In the genomic region with DNA sequence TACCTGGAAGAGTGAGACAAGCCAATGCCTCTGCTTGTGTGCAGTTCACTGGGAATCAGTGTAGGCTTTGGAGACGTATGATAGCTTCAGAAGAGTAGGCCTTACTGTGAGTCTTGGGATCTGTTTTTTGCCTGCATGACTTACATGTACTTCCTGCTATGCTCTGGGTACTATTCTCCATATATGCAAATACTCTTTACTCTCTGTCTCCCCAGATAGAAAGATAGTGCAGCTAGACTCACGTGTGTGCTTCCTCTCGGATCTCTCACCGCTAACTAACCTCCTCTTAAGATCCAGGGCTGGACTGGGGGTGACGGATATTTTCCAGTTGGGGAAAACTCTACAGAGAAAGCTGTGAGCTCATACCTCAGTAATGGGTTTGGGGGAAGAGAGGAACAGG, we compare ENCODE assay signal across 1 mouse cellular context.
TF ChIP-seq lines count a peak whose summit lies in the region.

No protein-coding gene starts in this region.

TF ChIP-seq in CH12.LX, 34 proteins besides CTCF, POLR2A, EP300 and RAD21 (continued from another document):
- TF ChIP-seq ZKSCAN1 (IDR thresholded peaks at IDR 0.05; ENCODE audit: borderline replicate concordance, low read depth, low read length) (no peak), HCFC1 (IDR thresholded peaks at IDR 0.05; ENCODE audit: low read depth, low read length) (peak; percentile 38; the same call in 1 of the 2 replicates), MXI1 (IDR thresholded peaks at IDR 0.05; ENCODE audit: low read depth, low read length) (peak; percentile 49; the same call in 1 of the 2 replicates), GABPA (IDR thresholded peaks at IDR 0.05; ENCODE audit: insufficient replicate concordance, low read depth, low read length) (no peak), TCF12 (IDR thresholded peaks at IDR 0.05; ENCODE audit: low read depth, low read length) (no peak), USF2 (conservative IDR thresholded peaks at IDR 0.05; ENCODE audit: low read depth, low read length) (no peak), USF1 (IDR thresholded peaks at IDR 0.05; ENCODE audit: low read depth, low read length) (no peak), PAX5 (IDR thresholded peaks at IDR 0.05; ENCODE audit: low read length) (no peak), RCOR1 (conservative IDR thresholded peaks at IDR 0.05; ENCODE audit: low read depth, low read length) (0 out of 2 replicates have a peak, but pooled peaks have one; percentile 31), MAZ (IDR thresholded peaks at IDR 0.05; ENCODE audit: low read depth, low read length) (no peak), MAX (IDR thresholded peaks at IDR 0.05; ENCODE audit: low read length) (peak; percentile 66), SMC3 (IDR thresholded peaks at IDR 0.05; ENCODE audit: low read depth, low read length) (no peak), ZC3H11A (IDR thresholded peaks at IDR 0.05; ENCODE audit: low read depth, low read length) (no peak), NRF1 (IDR thresholded peaks at IDR 0.05; ENCODE audit: low read depth, low read length) (no peak), SIN3A (IDR thresholded peaks at IDR 0.05; ENCODE audit: low read length) (no peak; the same call in 1 of the 2 replicates), ETS1 (conservative IDR thresholded peaks at IDR 0.05; ENCODE audit: low read depth, low read length) (peak; percentile 75), TBP (conservative IDR thresholded peaks at IDR 0.05; ENCODE audit: low read depth, low read length) (0 out of 2 replicates have a peak, but pooled peaks have one; percentile 27), NELFE (IDR thresholded peaks at IDR 0.05; ENCODE audit: low read depth, low read length) (peak; percentile 43; the same call in 1 of the 2 replicates), ZNF384 (IDR thresholded peaks at IDR 0.05; ENCODE audit: low read depth, low read length) (no peak), UBTF (IDR thresholded peaks at IDR 0.05; ENCODE audit: low read depth, low read length) (no peak)
TF ChIP-seq in CH12.LX: peak in this region for 15.
